Comparison of ENCODE assay signal across 9 mouse cellular contexts in genomic region chr13:20120723-20121122, GRCm38 (mm10). TPM values are rescaled to one million over a fixed set of nuclear protein-coding genes. Genes with fewer than 3 reads are reported as not detected.
DNase-seq lines count a peak whose midpoint lies in the region; ATAC-seq lines count a peak whose summit lies in the region.
"Had no signal": no experiment of that assay in that cellular context is flagged by ENCODE, and none has a peak within 500 bp of the region (broad histone marks: within the 10 kb centered on the region; RNA-seq: fewer than 3 reads in every experiment).

No protein-coding gene starts in this region.

- peak overlapping the region; percentile 22; the same call in 1 of the 2 replicates for H3K27ac ChIP-seq in heart, embryonic 10.5 days
- H3K27ac ChIP-seq in midbrain, embryonic 16.5 days (ENCODE audit: low read length) = no peak overlapping the region

- H3K36me3 ChIP-seq in heart, embryonic 10.5 days = no peaks in the 10 kb centered on the region
- no peaks in the 10 kb centered on the region for H3K36me3 ChIP-seq in midbrain, embryonic 16.5 days (ENCODE audit: control insufficient read depth, insufficient read depth, low read length)

- H3K27me3 ChIP-seq in heart, embryonic 10.5 days (ENCODE audit: insufficient read depth, poor library complexity, severe bottlenecking) = no peaks in the 10 kb centered on the region
- H3K27me3 ChIP-seq in midbrain, embryonic 16.5 days (ENCODE audit: control insufficient read depth, insufficient read depth, low read depth, low read length) = no peaks in the 10 kb centered on the region
- H3K27me3 ChIP-seq: Patski had no signal

- no peak overlapping the region for H3K9ac ChIP-seq in midbrain, embryonic 16.5 days (ENCODE audit: low read depth, low read length)

- H3K4me3 ChIP-seq in heart, embryonic 10.5 days = no peak overlapping the region
- H3K4me3 ChIP-seq in midbrain, embryonic 16.5 days (ENCODE audit: low read depth, low read length) = no peak overlapping the region

- H3K9me3 ChIP-seq in heart, embryonic 10.5 days = no peaks in the 10 kb centered on the region
- no peaks in the 10 kb centered on the region for H3K9me3 ChIP-seq in midbrain, embryonic 16.5 days (replicated peaks; ENCODE audit: control insufficient read depth, low read length, poor library complexity, severe bottlenecking)

- H3K4me1 ChIP-seq in heart, embryonic 10.5 days = peaks cover 13% of the 10 kb centered on the region
- peaks cover 7% of the 10 kb centered on the region; the same call in 1 of the 2 replicates for H3K4me1 ChIP-seq in midbrain, embryonic 16.5 days (ENCODE audit: control insufficient read depth, insufficient read depth, low read length)

- DNase-seq in spleen, adult 18-20 months = peak; percentile 22 to 31
- DNase-seq in spleen, adult 12 weeks (ENCODE audit: low spot score) = no peak
- DNase-seq in heart, embryonic 10.5 days (ENCODE audit: low spot score) = no peak
- DNase-seq in lung, postnatal 10 days = peak; percentile 50
- DNase-seq in thymus, postnatal 0 days (ENCODE audit: low spot score) = peak; percentile 51
- no peak for DNase-seq in yolk sac, embryonic 10.5 days (ENCODE audit: low spot score)
- DNase-seq in ovary, postnatal 36 days (ENCODE audit: low spot score) = no peak

- H3K4me2 ChIP-seq in midbrain, embryonic 16.5 days (ENCODE audit: low read length) = no peak overlapping the region

- no peak for ATAC-seq in midbrain, embryonic 16.5 days
- ATAC-seq: Patski had no signal

- WGBS in heart, embryonic 10.5 days = 67% methylated on average over 5 of the region's 5 CpGs
- WGBS in midbrain, embryonic 16.5 days = 90% methylated on average over 5 of the region's 5 CpGs

RNA-seq across cellular contexts. Expression of gene Elmo1, which starts 30.3 kb away (rescaled TPM):
- 9.4 and 11.5 TPM in 2 replicates for polyA plus RNA-seq in heart, embryonic 10.5 days (2016; fragmentation: Nextera tagmentation; extraction: Ambion mirVana)
- polyA plus RNA-seq in thymus, postnatal 0 days (2015; fragmentation: Nextera tagmentation; extraction: Ambion mirVana) = 30.1 and 32.3 TPM in 2 replicates
- polyA plus RNA-seq in midbrain, embryonic 16.5 days (2015; fragmentation: Nextera tagmentation; extraction: Ambion mirVana) = 38.5 and 43.2 TPM in 2 replicates

Comparison
In these comparisons a context has a peak if more than half of its experiments do, and no peak if none do; other contexts are left out.
1. DNase-seq: peak in spleen, adult 18-20 months (2 of 2), lung, postnatal 10 days (single experiment) and thymus, postnatal 0 days (single experiment); none in spleen, adult 12 weeks (single experiment), heart, embryonic 10.5 days (single experiment), yolk sac, embryonic 10.5 days (single experiment) and ovary, postnatal 36 days (single experiment).